Mouse (Mus musculus) frontal cortex, adult (tissue): ENCODE results near the gene Gm9821.

Source experiments
- ATAC-seq: cut with Nextera tagmentation; 2 replicates; pipeline ENCODE4 v1.9.2; 2017; ENCODE audit warnings: mild to moderate bottlenecking, moderate library complexity, mixed read lengths; ENCODE audit not compliant: low TSS enrichment

Gm9821 gene

GRCm38 (mm10) chr2:91948792-91949241 lies 3.3 kb downstream of the Gm9821 start:
- ATAC-seq: no peak

- ATAC-seq: 0 out of 2 replicates have a peak, but pooled peaks have one; percentile 1
These were observed 4.1 kb downstream of the Gm9821 start for GRCm38 (mm10) chr2:91949411-91950274.

- ATAC-seq: peak; percentile 39
These were observed 5.0 kb downstream of the Gm9821 start for GRCm38 (mm10) chr2:91950275-91951085.

GRCm38 (mm10) chr2:91953825-91954224 lies 8.3 kb downstream of the Gm9821 start:
- no peak for ATAC-seq

- no peak for ATAC-seq
These were observed 9.7 kb downstream of the Gm9821 start for GRCm38 (mm10) chr2:91955121-91955591.

- ATAC-seq: no peak
These were observed 10.4 kb downstream of the Gm9821 start for GRCm38 (mm10) chr2:91955875-91956274.

GRCm38 (mm10) chr2:91957096-91957495 lies 11.6 kb downstream of the Gm9821 start:
- peak; percentile 65 for ATAC-seq

GRCm38 (mm10) chr2:91958049-91958448 lies 12.5 kb downstream of the Gm9821 start:
- ATAC-seq: no peak

- peak; percentile 11; the same call in 1 of the 2 replicates for ATAC-seq
These were observed 13.4 kb downstream of the Gm9821 start for GRCm38 (mm10) chr2:91958701-91959457.

GRCm38 (mm10) chr2:91959544-91960410 lies 14.3 kb downstream of the Gm9821 start:
- no peak for ATAC-seq

GRCm38 (mm10) chr2:91960459-91960858 lies 15.0 kb downstream of the Gm9821 start:
- ATAC-seq: no peak

- no peak for ATAC-seq
These were observed 16.6 kb downstream of the Gm9821 start for GRCm38 (mm10) chr2:91961901-91962761.

- ATAC-seq: 0 out of 2 replicates have a peak, but pooled peaks have one; percentile 0
These were observed 17.4 kb downstream of the Gm9821 start for GRCm38 (mm10) chr2:91962864-91963401.

- peak; percentile 58 for ATAC-seq
These were observed 18.0 kb downstream of the Gm9821 start for GRCm38 (mm10) chr2:91963443-91963932.

GRCm38 (mm10) chr2:91964610-91965204 lies 19.2 kb downstream of the Gm9821 start:
- ATAC-seq: no peak

GRCm38 (mm10) chr2:91965417-91965816 lies 19.9 kb downstream of the Gm9821 start:
- ATAC-seq: no peak

GRCm38 (mm10) chr2:91966367-91966766 lies 20.9 kb downstream of the Gm9821 start:
- ATAC-seq: no peak

- ATAC-seq: no peak
These were observed 22.5 kb downstream of the Gm9821 start for GRCm38 (mm10) chr2:91967962-91968361.
